Mouse (Mus musculus) adrenal gland, postnatal 4 days (tissue): ENCODE measurements around the gene Acsm2. TPM values are rescaled to one million over a fixed set of nuclear protein-coding genes. Genes with fewer than 3 reads are reported as not detected.
"Not testable (repeated sequence)": the region's sequence is repeated elsewhere in the genome, so short reads cannot be mapped to it uniquely, and the experiment has no call there.

Experiments
- DNase-seq, 2 experiments: peaks; one replicate each; pipeline ENCODE4 v3.0.0; 2021 to 2022; ENCODE audit warnings: low spot score in 2 of 2, mixed read lengths in 2 of 2
- total RNA-seq, 2 experiments: library from RNA; stranded (reverse); gene quantifications; 2 replicates each; pipeline ENCODE4 v1.2.3; 2021

The Acsm2 gene
- total RNA-seq, 2 experiments from 2014 or later, result 0.87 to 15.2 TPM

- no peak for DNase-seq
Observed at GRCm38 (mm10) chr7:119561441-119561840, 7.3 kb downstream of the Acsm2 start.

- DNase-seq, result not testable (repeated sequence)
Observed at GRCm38 (mm10) chr7:119562476-119562875, 8.3 kb downstream of the Acsm2 start.

DNA sequence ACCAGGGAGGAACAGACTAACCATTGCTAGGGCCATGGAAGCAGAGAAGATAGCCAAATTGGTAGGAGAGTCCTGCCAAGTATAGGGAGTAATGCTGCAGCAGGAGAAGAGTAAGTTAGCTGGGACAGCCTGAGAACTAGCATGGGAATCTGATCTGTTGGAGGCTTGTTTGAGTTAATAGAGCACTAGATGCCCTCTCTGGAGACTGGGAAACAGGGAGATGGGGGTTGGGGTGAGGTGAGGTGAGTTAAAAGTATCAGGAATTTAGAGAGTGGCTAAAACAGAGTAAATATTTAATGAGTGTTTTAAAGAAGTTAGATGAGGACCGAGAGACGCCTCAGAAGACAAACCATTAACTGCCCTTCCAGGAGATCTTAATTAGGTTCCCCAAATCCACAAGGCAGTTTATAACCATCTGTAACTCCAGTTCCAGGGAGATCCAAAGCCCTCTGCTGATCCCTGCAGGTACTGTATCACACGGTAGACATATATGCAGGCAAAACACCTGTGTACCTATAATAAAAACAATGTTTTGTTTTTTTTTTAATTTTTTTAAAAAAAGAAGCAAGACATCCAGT is 40.5 kb downstream of the Acsm2 start:
- no peak for DNase-seq

DNA sequence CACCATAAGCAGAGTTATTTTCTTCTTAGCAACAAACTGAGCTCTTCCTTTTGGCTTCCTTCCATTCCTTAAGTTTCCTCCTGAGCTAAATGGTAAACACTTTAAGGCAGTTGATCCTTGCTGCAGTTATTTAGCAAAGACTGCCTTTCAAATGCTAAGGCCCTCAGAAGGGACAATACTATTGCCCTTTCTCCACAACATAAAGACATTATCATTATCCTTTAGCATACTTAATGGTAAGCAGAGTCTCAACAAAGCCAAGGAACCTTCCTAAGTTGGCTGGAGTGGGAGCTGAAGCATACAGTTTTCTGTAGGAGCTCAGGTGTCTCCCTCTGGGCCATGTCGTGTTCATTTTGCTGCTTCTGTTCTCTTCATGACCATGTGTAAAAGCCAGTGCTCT is 41.2 kb downstream of the Acsm2 start:
- no peak for DNase-seq

DNA sequence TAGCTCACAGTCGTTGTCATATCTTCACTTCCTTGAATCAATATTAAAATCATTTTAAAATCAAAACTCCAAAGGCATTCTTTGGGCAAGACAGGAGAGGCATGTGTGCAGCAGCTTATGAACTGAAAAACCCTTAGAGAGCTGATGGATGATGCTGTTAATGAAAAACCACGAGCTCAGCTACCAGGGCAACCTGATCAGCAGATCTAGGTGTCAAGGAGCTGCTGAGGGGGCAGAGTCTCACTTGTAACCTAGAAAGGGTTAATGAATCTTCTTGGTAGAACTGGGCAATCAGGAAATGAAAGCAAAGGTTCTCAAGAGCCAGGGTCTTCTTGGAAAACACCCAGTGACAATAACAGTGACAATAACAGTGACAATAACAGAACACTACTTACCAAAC is 42.4 kb downstream of the Acsm2 start:
- no peak for DNase-seq

- DNase-seq, result no peak
Observed at GRCm38 (mm10) chr7:119601195-119601953, 47.2 kb downstream of the Acsm2 start.

DNA sequence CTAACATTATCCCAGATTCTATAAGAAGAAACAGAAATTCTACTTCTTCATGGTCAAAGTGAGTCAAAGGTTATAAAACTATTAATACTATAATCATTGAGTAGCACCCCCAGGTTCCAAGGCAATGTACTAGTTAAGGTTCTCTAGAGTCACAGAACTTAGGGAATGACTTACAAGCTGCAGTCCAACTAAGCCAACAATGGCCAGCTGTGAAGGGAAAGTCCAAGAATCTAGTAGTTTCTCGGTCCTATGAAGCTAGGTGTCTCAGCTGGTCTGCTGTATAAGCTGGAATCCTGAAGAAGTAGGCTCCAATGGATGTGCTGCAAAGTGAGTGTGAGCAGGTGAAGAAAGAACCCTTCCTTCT is 47.8 kb downstream of the Acsm2 start:
- DNase-seq, result no peak

GRCm38 (mm10) chr7:119604903-119605483 is 50.9 kb downstream of the Acsm2 start:
- DNase-seq, result no peak

DNA sequence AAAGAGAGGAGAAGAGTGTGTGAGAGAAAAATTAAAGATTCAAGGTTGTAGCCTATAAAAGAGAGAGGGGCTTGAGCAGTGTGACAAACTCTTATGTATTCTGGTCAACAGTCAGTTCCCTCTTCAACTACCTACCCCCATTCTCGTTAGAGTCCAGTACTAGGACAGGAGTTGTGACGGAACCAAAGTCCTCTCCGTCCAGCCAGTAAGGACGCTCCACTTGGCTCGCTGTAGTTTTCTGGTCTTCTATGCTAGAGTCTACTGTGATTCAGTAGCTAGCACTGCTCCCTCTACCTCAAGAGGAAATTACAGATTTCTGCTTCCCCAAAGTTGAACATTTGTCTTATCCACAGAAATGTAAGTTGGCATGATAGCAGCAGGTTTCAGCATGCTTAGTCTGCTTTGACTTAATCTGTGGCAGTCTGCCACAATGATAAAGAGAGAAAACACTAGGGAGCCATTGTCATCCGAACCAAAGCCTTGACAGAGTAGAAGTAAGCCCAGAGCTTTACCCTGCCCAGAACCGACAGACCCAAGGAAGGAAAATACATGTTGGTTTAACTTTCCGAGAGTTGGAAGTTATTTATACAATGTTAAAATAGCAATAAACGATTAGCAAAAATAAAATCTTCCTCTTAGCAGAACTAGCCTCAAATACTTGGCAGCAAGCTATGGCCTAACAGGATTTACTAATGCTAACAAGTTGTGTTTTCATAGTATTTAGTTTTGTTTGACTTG is 52.0 kb downstream of the Acsm2 start:
- DNase-seq, result no peak

DNA sequence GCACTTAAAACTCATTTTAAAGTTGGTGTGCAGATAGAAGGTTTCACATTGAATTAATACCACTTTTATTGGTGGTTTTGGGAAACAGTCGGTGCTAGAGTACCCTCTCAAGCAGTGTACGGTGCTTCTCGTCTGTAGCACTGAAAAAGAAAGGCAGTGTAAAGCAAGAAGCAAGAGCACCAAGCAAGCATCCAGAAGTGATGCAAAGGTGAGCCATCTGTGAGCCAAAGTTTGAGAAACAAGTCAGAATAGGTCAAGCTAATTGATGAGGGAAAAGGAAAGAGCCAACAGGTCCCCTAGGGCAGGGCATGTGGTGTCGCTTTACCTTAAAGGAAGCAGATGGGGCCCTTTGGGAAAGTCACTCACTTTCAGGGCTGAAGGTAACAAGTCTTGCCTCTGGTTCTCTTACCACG is 52.5 kb downstream of the Acsm2 start, which contains the start of gene Acsm1:
TSS of gene Acsm1 (plus strand) at position 363 of the 413 bp plus-strand sequence.
- DNase-seq, result no peak

GRCm38 (mm10) chr7:119607796-119608515 is 53.8 kb downstream of the Acsm2 start:
- DNase-seq, result no peak

DNA sequence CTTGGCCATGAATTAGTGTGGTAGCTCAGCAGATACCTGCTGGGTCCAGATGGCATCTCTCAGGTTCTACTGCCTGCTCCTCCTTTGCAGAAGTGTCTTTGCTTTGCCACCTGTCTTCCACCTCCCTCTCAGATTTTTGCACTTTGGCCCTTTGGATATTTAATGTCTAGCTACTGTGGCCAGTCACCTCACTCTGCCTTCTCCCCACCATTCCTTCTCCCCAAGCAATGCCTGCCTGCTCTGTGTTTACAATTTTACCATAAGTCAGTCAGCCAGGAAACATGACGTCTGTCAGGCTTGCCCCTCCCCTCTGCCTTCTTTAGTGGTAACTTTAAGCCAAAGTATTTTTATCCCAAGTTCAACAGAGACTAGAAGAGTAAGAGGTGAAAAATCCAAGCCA is 62.4 kb downstream of the Acsm2 start:
- DNase-seq, result no peak

DNA sequence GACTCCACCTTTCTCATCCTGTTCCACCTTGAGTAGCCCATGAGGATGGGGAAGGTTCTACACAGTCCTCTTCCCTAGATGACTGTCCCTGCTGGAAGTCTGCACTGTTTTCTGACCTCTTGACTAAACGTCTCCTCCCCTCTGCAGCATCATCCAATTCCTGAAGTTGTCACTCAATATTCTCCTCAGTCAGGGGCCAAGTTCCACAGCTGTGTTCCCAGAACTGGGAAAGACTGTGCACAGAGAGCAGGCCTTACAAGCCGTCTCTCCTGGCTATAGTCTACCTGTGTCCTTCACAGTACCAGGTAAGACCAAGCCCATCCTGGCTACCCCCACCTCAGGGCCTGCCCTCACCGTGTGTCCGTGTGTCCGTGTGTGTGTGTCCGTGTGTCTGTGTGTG is 63.5 kb downstream of the Acsm2 start:
- DNase-seq, result no peak

GRCm38 (mm10) chr7:119618209-119618935 is 64.2 kb downstream of the Acsm2 start:
- no peak for DNase-seq

GRCm38 (mm10) chr7:119620157-119620556 is 66.0 kb downstream of the Acsm2 start:
- no peak for DNase-seq

- DNase-seq, result no peak
Observed at GRCm38 (mm10) chr7:119638773-119639172, 84.6 kb downstream of the Acsm2 start.

DNA sequence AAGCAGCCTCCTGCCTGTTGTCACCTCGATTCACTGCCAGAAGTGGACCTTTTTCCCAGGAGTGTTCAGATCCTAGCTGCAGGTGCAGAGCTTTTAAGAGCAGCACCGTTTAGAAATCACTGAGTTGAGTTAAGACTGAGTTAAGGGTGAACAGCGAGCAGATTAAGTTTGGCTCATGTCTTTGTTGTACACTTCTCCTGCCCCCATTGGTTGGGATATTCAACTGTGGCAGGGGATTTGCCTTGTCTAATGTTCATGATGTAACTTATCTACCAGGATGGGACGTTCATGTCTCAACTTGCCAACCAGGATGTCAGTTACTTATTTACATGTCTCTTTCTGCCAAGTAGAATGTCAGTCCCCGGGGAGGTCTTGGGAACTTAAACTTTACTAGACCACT is 88.2 kb downstream of the Acsm2 start:
- DNase-seq, result no peak
